Mouse (Mus musculus) brain, embryonic 18.5 days (tissue): ENCODE measurements around the gene Zfp316.

ENCODE experiments used
- DNase-seq: peaks from one replicate; pipeline ENCODE4 v3.0.0-alpha.2; 2012; ENCODE audit warnings: low read depth, low spot score

Zfp316 gene

GRCm38 (mm10) chr5:143279247-143279646 lies 9.4 kb upstream of the Zfp316 start:
- DNase-seq = no peak

GRCm38 (mm10) chr5:143275761-143276160 lies 5.9 kb upstream of the Zfp316 start:
- no peak for DNase-seq

GRCm38 (mm10) chr5:143272540-143273330 lies 2.9 kb upstream of the Zfp316 start:
- no peak for DNase-seq

- DNase-seq = no peak
These were observed 2.3 kb upstream of the Zfp316 start for GRCm38 (mm10) chr5:143272108-143272507.

- no peak for DNase-seq
These were observed 1.8 kb upstream of the Zfp316 start for GRCm38 (mm10) chr5:143271642-143272041.

- no peak for DNase-seq
These were observed 313 bp upstream of the Zfp316 start for GRCm38 (mm10) chr5:143270151-143270519.

GRCm38 (mm10) chr5:143268985-143269362 lies 848 bp downstream of the Zfp316 start:
- DNase-seq = no peak

GRCm38 (mm10) chr5:143266794-143267193 lies 3.0 kb downstream of the Zfp316 start:
- no peak for DNase-seq

- no peak for DNase-seq
These were observed 4.4 kb downstream of the Zfp316 start for GRCm38 (mm10) chr5:143265409-143265808.

GRCm38 (mm10) chr5:143264689-143265088 lies 5.1 kb downstream of the Zfp316 start:
- DNase-seq = no peak

- no peak for DNase-seq
These were observed 8.2 kb downstream of the Zfp316 start for GRCm38 (mm10) chr5:143261636-143262035.

GRCm38 (mm10) chr5:143255802-143256201 lies 14.0 kb downstream of the Zfp316 start:
- no peak for DNase-seq

- no peak for DNase-seq
These were observed 14.7 kb downstream of the Zfp316 start for GRCm38 (mm10) chr5:143255131-143255519.

- no peak for DNase-seq
These were observed 15.2 kb downstream of the Zfp316 start for GRCm38 (mm10) chr5:143254487-143255130.

- no peak for DNase-seq
These were observed 15.8 kb downstream of the Zfp316 start for GRCm38 (mm10) chr5:143253881-143254486.

- DNase-seq = no peak
These were observed 16.5 kb downstream of the Zfp316 start for GRCm38 (mm10) chr5:143253186-143253880.

- DNase-seq = no peak
These were observed 17.0 kb downstream of the Zfp316 start for GRCm38 (mm10) chr5:143252791-143253185.

- DNase-seq = no peak
These were observed 17.8 kb downstream of the Zfp316 start for GRCm38 (mm10) chr5:143252039-143252438.

- DNase-seq = no peak
These were observed 24.9 kb downstream of the Zfp316 start for GRCm38 (mm10) chr5:143244926-143245325.

- no peak for DNase-seq
These were observed 33.8 kb downstream of the Zfp316 start for GRCm38 (mm10) chr5:143236036-143236435.

GRCm38 (mm10) chr5:143235028-143235693 lies 34.7 kb downstream of the Zfp316 start, which contains the start of gene Zfp12:
Gene Zfp12, plus strand, starts transcription at chr5:143235163.
- peak; percentile 95 for DNase-seq

- DNase-seq = no peak
These were observed 43.0 kb downstream of the Zfp316 start, which contains the start of gene Spdye4a for GRCm38 (mm10) chr5:143226790-143227189. Gene Spdye4a, minus strand, starts transcription at chr5:143226890.
